ENCODE assay signal across 7 mouse cellular contexts in genomic region chr19:7039841-7040636, GRCm38 (mm10). TPM values are rescaled to one million over a fixed set of nuclear protein-coding genes. Genes with fewer than 3 reads are reported as not detected.
DNase-seq lines count a peak whose midpoint lies in the region; ATAC-seq lines count a peak whose summit lies in the region.

Stip1 (minus strand) TSS chr19:7039967.

- H3K9ac ChIP-seq in embryonic facial prominence, embryonic 11.5 days (replicated peaks; ENCODE audit: low read length), result peak within 1 kb of the TSS; percentile 96
- peak within 1 kb of the TSS; percentile 96 for H3K9ac ChIP-seq in midbrain, embryonic 13.5 days (replicated peaks)

- no peaks in the 10 kb centered on the region for H3K9me3 ChIP-seq in embryonic facial prominence, embryonic 11.5 days (replicated peaks; ENCODE audit: control insufficient read depth, low read length)
- no peaks in the 10 kb centered on the region for H3K9me3 ChIP-seq in limb, embryonic 10.5 days (replicated peaks)
- H3K9me3 ChIP-seq in midbrain, embryonic 13.5 days, result no peaks in the 10 kb centered on the region

- ATAC-seq in embryonic facial prominence, embryonic 11.5 days (replicated peaks; ENCODE audit: insufficient number of reproducible peaks, low FRiP score, low TSS enrichment, low read depth), result peak; percentile 99
- peak; percentile 95 for ATAC-seq in granulocyte monocyte progenitor cell, adult 5-6 weeks (replicated peaks; ENCODE audit: poor library complexity, severe bottlenecking)
- peak; percentile 99 for ATAC-seq in midbrain, embryonic 13.5 days

- H3K4me2 ChIP-seq in embryonic facial prominence, embryonic 11.5 days (ENCODE audit: low read depth, low read length), result peak within 1 kb of the TSS; percentile 81
- H3K4me2 ChIP-seq in midbrain, embryonic 13.5 days (replicated peaks), result peak within 1 kb of the TSS; percentile 88

- WGBS in embryonic facial prominence, embryonic 11.5 days, result under 1% methylated on average over 49 of the region's 49 CpGs
- under 1% methylated on average over 49 of the region's 49 CpGs for WGBS in limb, embryonic 10.5 days
- under 1% methylated on average over 49 of the region's 49 CpGs for WGBS in midbrain, embryonic 13.5 days

- H3K27ac ChIP-seq in embryonic facial prominence, embryonic 11.5 days (replicated peaks; ENCODE audit: low read depth, low read length), result peak within 1 kb of the TSS; percentile 83
- H3K27ac ChIP-seq in limb, embryonic 10.5 days, result peak within 1 kb of the TSS; percentile 94
- H3K27ac ChIP-seq in midbrain, embryonic 13.5 days, result peak within 1 kb of the TSS; percentile 95

- 0 out of 2 replicates have a peak, but pooled peaks cover 2% of the 10 kb centered on the region for H3K4me1 ChIP-seq in embryonic facial prominence, embryonic 11.5 days (ENCODE audit: control insufficient read depth, insufficient read depth, low read length)
- peaks cover 16% of the 10 kb centered on the region for H3K4me1 ChIP-seq in limb, embryonic 10.5 days
- peaks cover 33% of the 10 kb centered on the region for H3K4me1 ChIP-seq in midbrain, embryonic 13.5 days (replicated peaks)

- peak; percentile 99 for DNase-seq in adrenal gland, postnatal 14 days
- peak; percentile 100 for DNase-seq in embryonic facial prominence, embryonic 11.5 days (ENCODE audit: low spot score)
- DNase-seq in kidney, adult 11 months, result peak; percentile 100
- DNase-seq in limb, embryonic 10.5 days (ENCODE audit: low spot score), result peak; percentile 96
- peak; percentile 98 for DNase-seq in spleen, adult 12 weeks (ENCODE audit: low spot score)

- no peaks in the 10 kb centered on the region for H3K27me3 ChIP-seq in embryonic facial prominence, embryonic 11.5 days (ENCODE audit: control insufficient read depth, insufficient read depth, low read length)
- no peaks in the 10 kb centered on the region for H3K27me3 ChIP-seq in limb, embryonic 10.5 days (ENCODE audit: low read depth, poor library complexity, severe bottlenecking)
- H3K27me3 ChIP-seq in midbrain, embryonic 13.5 days, result no peaks in the 10 kb centered on the region

- H3K4me3 ChIP-seq in embryonic facial prominence, embryonic 11.5 days (ENCODE audit: low read depth, low read length), result peak within 1 kb of the TSS; percentile 88
- peak within 1 kb of the TSS; percentile 77 for H3K4me3 ChIP-seq in limb, embryonic 10.5 days
- H3K4me3 ChIP-seq in midbrain, embryonic 13.5 days (replicated peaks), result peak within 1 kb of the TSS; percentile 95

- peaks cover 3% of the 10 kb centered on the region; the same call in 1 of the 2 replicates for H3K36me3 ChIP-seq in embryonic facial prominence, embryonic 11.5 days (replicated peaks; ENCODE audit: control insufficient read depth, insufficient read depth, low read depth, low read length)
- peaks cover 36% of the 10 kb centered on the region for H3K36me3 ChIP-seq in limb, embryonic 10.5 days
- peaks cover 9% of the 10 kb centered on the region for H3K36me3 ChIP-seq in midbrain, embryonic 13.5 days

RNA-seq across cellular contexts. Expression of gene Stip1, which starts in this region (rescaled TPM):
- 132 and 155 TPM in 2 replicates for total RNA-seq in adrenal gland, postnatal 14 days (2021)
- polyA plus RNA-seq in embryonic facial prominence, embryonic 11.5 days (2014; fragmentation: Nextera tagmentation; extraction: Ambion mirVana), result 400 and 412 TPM in 2 replicates
- 162 and 187 TPM in 2 replicates for total RNA-seq in granulocyte monocyte progenitor cell, adult 5-6 weeks (2014; fragmentation: Nextera tagmentation)
- 246 and 270 TPM in 2 replicates for total RNA-seq in granulocyte monocyte progenitor cell, adult 5-6 weeks (2017)
- polyA plus RNA-seq in limb, embryonic 10.5 days (2016; fragmentation: Nextera tagmentation; extraction: Ambion mirVana), result 455 and 483 TPM in 2 replicates
- 258 and 273 TPM in 2 replicates for polyA plus RNA-seq in midbrain, embryonic 13.5 days (2015; fragmentation: Nextera tagmentation; extraction: Ambion mirVana)

Comparison
In these comparisons a context has a peak if more than half of its experiments do, and no peak if none do; other contexts are left out.
1. Peak in every context shown above with its lines: DNase-seq, ATAC-seq, H3K4me3 ChIP-seq and H3K27ac ChIP-seq.